Mouse (Mus musculus) bone marrow macrophage, adult 2 months (primary cell): Measurements from ENCODE around the gene Samd10.

Experiments
- CTCF ChIP-seq: IDR thresholded peaks from 2 replicates; pipeline ENCODE4 v1.5.1; 2012; ENCODE audit warnings: low read depth, mild to moderate bottlenecking, low read length, moderate library complexity
- POLR2A ChIP-seq: IDR thresholded peaks from 2 replicates; pipeline ENCODE4 v1.6.1; 2012; ENCODE audit warnings: mild to moderate bottlenecking, low read depth, low read length, borderline replicate concordance

GRCm38 (mm10) chr2:181591528-181592085 is 7.4 kb downstream of the Samd10 start, which contains the start of gene Prpf6:
- TF ChIP-seq POLR2A (no peak), CTCF (no peak)
